Mouse (Mus musculus) C2C12 (cell line): ENCODE results near the gene Tmtc2.

Experiments
- CEBPB ChIP-seq: IDR thresholded peaks from one replicate; pipeline ENCODE4 v1.6.1; 2011; ENCODE audit warnings: low read depth, mild to moderate bottlenecking, control low read depth, moderate library complexity
- CTCF ChIP-seq: IDR thresholded peaks from one replicate; pipeline ENCODE4 v1.5.1; 2011; ENCODE audit not compliant: control insufficient read depth, insufficient read depth, insufficient read length
- MAX ChIP-seq: IDR thresholded peaks from one replicate; pipeline ENCODE4 v1.6.1; 2011; ENCODE audit warnings: mild to moderate bottlenecking, control low read depth
- MYOG ChIP-seq: IDR thresholded peaks from one replicate; pipeline ENCODE4 v1.6.1; 2011; ENCODE audit not compliant: control insufficient read depth, insufficient read length; ENCODE audit errors: extremely low read depth

DNA sequence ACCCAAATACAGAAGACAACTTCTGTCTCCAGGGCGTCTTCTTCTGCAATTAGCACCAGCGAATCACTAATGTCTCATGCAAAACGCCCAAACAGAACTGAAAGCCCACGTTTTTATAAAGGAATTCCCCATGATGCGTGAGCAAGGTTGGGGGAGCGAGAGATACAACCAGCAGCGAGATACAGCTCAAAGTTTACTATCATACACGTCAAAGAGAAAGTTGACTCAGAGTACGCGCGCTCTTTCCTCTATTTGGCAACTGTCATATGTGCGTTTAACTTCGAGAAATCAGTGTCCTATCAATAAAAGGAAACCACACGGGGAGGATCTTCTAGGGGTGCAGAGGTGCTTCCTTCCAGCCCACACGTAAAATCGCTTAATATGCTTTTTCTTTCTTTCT, 1.4 kb downstream of the Tmtc2 start:
- no peak for TF ChIP-seq CTCF
- no peak for TF ChIP-seq MYOG
- no peak for TF ChIP-seq CEBPB
- TF ChIP-seq MAX, result no peak
